8 mouse cellular contexts compared by ENCODE assay signal in the genomic region with DNA sequence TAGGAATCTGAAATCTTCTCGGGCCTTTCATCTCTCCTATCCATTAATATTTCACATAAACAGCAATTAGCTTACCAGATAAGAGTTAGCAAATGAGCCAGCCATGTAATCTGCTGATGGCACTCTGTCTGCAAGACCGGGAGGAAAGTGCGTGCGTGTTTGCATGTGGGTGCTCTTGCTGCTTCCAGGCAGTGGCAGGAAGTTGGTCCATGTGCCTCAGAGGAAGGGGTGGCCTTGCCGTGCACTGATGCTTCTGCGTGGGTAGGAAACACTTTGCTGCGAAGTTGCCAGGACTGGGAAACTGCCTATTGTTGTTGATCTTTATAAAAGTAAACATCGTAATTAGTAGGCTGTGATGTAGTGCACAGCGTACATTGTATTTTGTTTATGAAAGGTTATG. TPM values are rescaled to one million over a fixed set of nuclear protein-coding genes. Genes with fewer than 3 reads are reported as not detected.
DNase-seq lines count a peak whose midpoint lies in the region; ATAC-seq and TF ChIP-seq lines count a peak whose summit lies in the region.

No protein-coding gene starts in this region.

- no peak for TF ChIP-seq RAD21 in CH12.LX (IDR thresholded peaks at IDR 0.05; ENCODE audit: low read depth, low read length)

- DNase-seq in hindbrain, postnatal 0 days (ENCODE audit: low spot score): no peak
- peak; percentile 42 for DNase-seq in CH12.LX (ENCODE audit: extremely low read depth)
- peak; percentile 66 for DNase-seq in thymus, postnatal 4 days
- DNase-seq in gastrocnemius, postnatal 14 days: no peak
- DNase-seq in left cerebral cortex, adult 9 months (ENCODE audit: low spot score in 2 of 2): no peak

- in situ Hi-C loops in CH12.LX (cut with MboI; ENCODE audit: low pct_ligation_motif_present, low pct_unique_long_range_greater_than_20kb, low sequenced_read_pairs): no loop called here

- intact Hi-C loops in gastrocnemius, postnatal 14 days (cut with DNase I; ENCODE audit: low total_unique reads): no loop called here

- H3K4me3 ChIP-seq in hindbrain, embryonic 13.5 days: no peak overlapping the region
- no peak overlapping the region for H3K4me3 ChIP-seq in hindbrain, postnatal 0 days (ENCODE audit: low read length)
- no peak overlapping the region for H3K4me3 ChIP-seq in CH12.LX (replicated peaks in 1 of 3; ENCODE audit: low read depth in 2 of 3, low read length in 2 of 3, poor library complexity in 1 of 3)
- no peak overlapping the region for H3K4me3 ChIP-seq in forebrain, embryonic 16.5 days (replicated peaks; ENCODE audit: low read length)
- H3K4me3 ChIP-seq in lung, embryonic 15.5 days: no peak overlapping the region

- TF ChIP-seq EP300 in CH12.LX (IDR thresholded peaks at IDR 0.05; ENCODE audit: low read length): no peak

- WGBS in hindbrain, embryonic 13.5 days: 65% methylated on average over 9 of the region's 9 CpGs
- WGBS in hindbrain, postnatal 0 days: 47% methylated on average over 9 of the region's 9 CpGs
- 21% methylated on average over 9 of the region's 9 CpGs for WGBS in forebrain, embryonic 16.5 days
- WGBS in lung, embryonic 15.5 days: 26% methylated on average over 9 of the region's 9 CpGs

- dilution Hi-C loops in CH12.LX (cut with MboI; ENCODE audit: extremely low pct_ligation_motif_present, extremely low pct_unique_long_range_greater_than_20kb, low sequenced_read_pairs): no loop called here

- H3K4me1 ChIP-seq in hindbrain, embryonic 13.5 days (replicated peaks): peaks cover 46% of the 10 kb centered on the region
- peaks cover 7% of the 10 kb centered on the region; the same call in 1 of the 2 replicates for H3K4me1 ChIP-seq in hindbrain, postnatal 0 days (ENCODE audit: insufficient read depth, low read length)
- H3K4me1 ChIP-seq in CH12.LX (ENCODE audit: control insufficient read depth in 1 of 2, insufficient read depth in 2 of 2): peaks cover 11 to 51% of the 10 kb centered on the region in 2 experiments
- H3K4me1 ChIP-seq in forebrain, embryonic 16.5 days (replicated peaks; ENCODE audit: control insufficient read depth, insufficient read depth, low read length): peaks cover 32% of the 10 kb centered on the region
- H3K4me1 ChIP-seq in lung, embryonic 15.5 days: peaks cover 25% of the 10 kb centered on the region

- no peak for ATAC-seq in hindbrain, embryonic 13.5 days (ENCODE audit: low FRiP score)
- ATAC-seq in hindbrain, postnatal 0 days: no peak
- ATAC-seq in forebrain, embryonic 16.5 days: no peak
- no peak for ATAC-seq in lung, embryonic 15.5 days (ENCODE audit: borderline replicate concordance, extremely low read depth, low FRiP score, low TSS enrichment)

- H3K27ac ChIP-seq in hindbrain, embryonic 13.5 days: peak overlapping the region; percentile 2; the same call in 1 of the 2 replicates
- no peak overlapping the region for H3K27ac ChIP-seq in hindbrain, postnatal 0 days
- no peak overlapping the region for H3K27ac ChIP-seq in CH12.LX (ENCODE audit: insufficient read depth, low read depth)
- H3K27ac ChIP-seq in forebrain, embryonic 16.5 days (ENCODE audit: low read length): no peak overlapping the region
- H3K27ac ChIP-seq in lung, embryonic 15.5 days: peak overlapping the region; percentile 77

- TF ChIP-seq POLR2A in CH12.LX (IDR thresholded peaks at IDR 0.05; ENCODE audit: low read depth, low read length): 0 out of 2 replicates have a peak, but pooled peaks have one; percentile 15

- H3K27me3 ChIP-seq in hindbrain, embryonic 13.5 days: no peaks in the 10 kb centered on the region
- no peaks in the 10 kb centered on the region for H3K27me3 ChIP-seq in hindbrain, postnatal 0 days (ENCODE audit: insufficient read depth, low read length)
- no peaks in the 10 kb centered on the region for H3K27me3 ChIP-seq in CH12.LX (replicated peaks)
- H3K27me3 ChIP-seq in forebrain, embryonic 16.5 days (replicated peaks; ENCODE audit: control insufficient read depth, insufficient read depth, low read length): no peaks in the 10 kb centered on the region
- no peaks in the 10 kb centered on the region for H3K27me3 ChIP-seq in lung, embryonic 15.5 days

- H3K9me3 ChIP-seq in hindbrain, embryonic 13.5 days: no peaks in the 10 kb centered on the region
- H3K9me3 ChIP-seq in hindbrain, postnatal 0 days (ENCODE audit: low read length): no peaks in the 10 kb centered on the region
- H3K9me3 ChIP-seq in CH12.LX (replicated peaks; ENCODE audit: low read length): no peaks in the 10 kb centered on the region
- no peaks in the 10 kb centered on the region for H3K9me3 ChIP-seq in forebrain, embryonic 16.5 days (ENCODE audit: control insufficient read depth, low read length)
- no peaks in the 10 kb centered on the region for H3K9me3 ChIP-seq in lung, embryonic 15.5 days

- TF ChIP-seq CTCF in hindbrain, postnatal 0 days (IDR thresholded peaks at IDR 0.05; ENCODE audit: low read depth): no peak
- no peak for TF ChIP-seq CTCF in CH12.LX (conservative IDR thresholded peaks at IDR 0.05 in 1 of 2, IDR thresholded peaks at IDR 0.05 in 1 of 2; ENCODE audit: low read depth in 2 of 2, low read length in 2 of 2)

- H3K4me2 ChIP-seq in hindbrain, embryonic 13.5 days: no peak overlapping the region
- no peak overlapping the region for H3K4me2 ChIP-seq in hindbrain, postnatal 0 days (ENCODE audit: low read depth, low read length)
- H3K4me2 ChIP-seq in CH12.LX (ENCODE audit: insufficient read depth, low read depth, poor library complexity, severe bottlenecking): no peak overlapping the region
- 0 out of 2 replicates have a peak overlapping the region, but pooled peaks have one; percentile 3 for H3K4me2 ChIP-seq in forebrain, embryonic 16.5 days (ENCODE audit: low read length)
- no peak overlapping the region for H3K4me2 ChIP-seq in lung, embryonic 15.5 days

- peaks cover 38% of the 10 kb centered on the region for H3K79me2 ChIP-seq in CH12.LX (replicated peaks; ENCODE audit: control insufficient read depth, extremely low read depth, insufficient read depth, poor library complexity, severe bottlenecking)

- H3K36me3 ChIP-seq in hindbrain, embryonic 13.5 days: peaks cover 7% of the 10 kb centered on the region; the same call in 1 of the 2 replicates
- no peaks in the 10 kb centered on the region for H3K36me3 ChIP-seq in hindbrain, postnatal 0 days (ENCODE audit: insufficient read depth, low read length)
- peaks cover 0 to 10% of the 10 kb centered on the region in 2 experiments for H3K36me3 ChIP-seq in CH12.LX (replicated peaks in 1 of 2; ENCODE audit: control insufficient read depth in 1 of 2, insufficient read depth in 1 of 2, low read length in 1 of 2)
- no peaks in the 10 kb centered on the region for H3K36me3 ChIP-seq in forebrain, embryonic 16.5 days (ENCODE audit: control insufficient read depth, insufficient read depth)
- 0 out of 2 replicates have a peak, but pooled peaks cover 4% of the 10 kb centered on the region for H3K36me3 ChIP-seq in lung, embryonic 15.5 days

- no peak overlapping the region for H3K9ac ChIP-seq in hindbrain, embryonic 13.5 days
- no peak overlapping the region for H3K9ac ChIP-seq in hindbrain, postnatal 0 days (replicated peaks; ENCODE audit: low read length)
- H3K9ac ChIP-seq in CH12.LX (ENCODE audit: insufficient read depth, low read depth): no peak overlapping the region
- no peak overlapping the region for H3K9ac ChIP-seq in forebrain, embryonic 16.5 days (replicated peaks; ENCODE audit: low read depth, low read length)
- H3K9ac ChIP-seq in lung, embryonic 15.5 days: no peak overlapping the region

TF ChIP-seq in CH12.LX, 34 proteins besides CTCF, POLR2A, EP300 and RAD21:
- 0 out of 2 replicates have a peak, but pooled peaks have one; percentile 49 for TF ChIP-seq MAX (IDR thresholded peaks at IDR 0.05; ENCODE audit: low read length)
- no peak for TF ChIP-seq ZMIZ1 (IDR thresholded peaks at IDR 0.05; ENCODE audit: low read depth, low read length)
- peak; percentile 51; the same call in 1 of the 2 replicates for TF ChIP-seq MXI1 (IDR thresholded peaks at IDR 0.05; ENCODE audit: low read depth, low read length)
- TF ChIP-seq ETS1 (conservative IDR thresholded peaks at IDR 0.05; ENCODE audit: low read depth, low read length): no peak
- TF ChIP-seq SMC3 (IDR thresholded peaks at IDR 0.05; ENCODE audit: low read depth, low read length): no peak
- no peak for TF ChIP-seq CHD1 (IDR thresholded peaks at IDR 0.05; ENCODE audit: low read depth, low read length)

RNA-seq across cellular contexts. Expression of gene Kat6b, which starts 42.0 kb away (rescaled TPM):
- 18.6 and 20.0 TPM in 2 replicates for polyA plus RNA-seq in hindbrain, embryonic 13.5 days (2015; fragmentation: Nextera tagmentation; extraction: Ambion mirVana)
- total RNA-seq in hindbrain, postnatal 0 days (2014; rRNA removed): 20.8 and 33.0 TPM in 2 replicates
- 13.7 and 15.2 TPM in 2 replicates for polyA plus RNA-seq in hindbrain, postnatal 0 days (2015; fragmentation: Nextera tagmentation; extraction: Ambion mirVana)
- total RNA-seq in CH12.LX (2012; rRNA removed) (10.9 and 12.3 TPM in 2 replicates), CH12.LX (2014; rRNA removed) (1.0 and 2.3 TPM in 2 replicates)
- polyA plus RNA-seq in CH12.LX (2012; ENCODE audit: insufficient read length, low read depth): 6.5 and 8.0 TPM in 2 replicates
- polyA plus RNA-seq in forebrain, embryonic 16.5 days (2015; fragmentation: Nextera tagmentation; extraction: Ambion mirVana): 31.9 and 34.6 TPM in 2 replicates
- 11.4 and 12.0 TPM in 2 replicates for polyA plus RNA-seq in lung, embryonic 15.5 days (2015; fragmentation: Nextera tagmentation; extraction: Ambion mirVana)
- total RNA-seq in gastrocnemius, postnatal 14 days (2021): 10 to 100 TPM; 17.2 to 22.3 TPM

Comparison
In these comparisons a context has a peak if more than half of its experiments do, and no peak if none do; other contexts are left out.
1. H3K27ac ChIP-seq: peak in hindbrain, embryonic 13.5 days (single experiment) and lung, embryonic 15.5 days (single experiment); none in hindbrain, postnatal 0 days (single experiment), CH12.LX (single experiment) and forebrain, embryonic 16.5 days (single experiment).
2. DNase-seq: peak in CH12.LX (single experiment) and thymus, postnatal 4 days (single experiment); none in hindbrain, postnatal 0 days (single experiment), gastrocnemius, postnatal 14 days (single experiment) and left cerebral cortex, adult 9 months (0 of 2).